Mouse (Mus musculus) retina, postnatal 7 days (tissue): Measurements from ENCODE around the gene Cgas.
"Not testable (repeated sequence)": the region's sequence is repeated elsewhere in the genome, so short reads cannot be mapped to it uniquely, and the experiment has no call there.

Experiments used
- DNase-seq: peaks from one replicate; pipeline ENCODE4 v3.0.0-alpha.2; 2012; ENCODE audit warnings: low read depth, low spot score

Gene Cgas

GRCm38 (mm10) chr9:78442579-78443392, at the start of gene Cgas:
Gene Cgas, minus strand, starts transcription at chr9:78443237.
- no peak for DNase-seq

- DNase-seq = no peak
Measured at GRCm38 (mm10) chr9:78492254-78492653, 49.2 kb upstream of the Cgas start.

- DNase-seq = no peak
Measured at GRCm38 (mm10) chr9:78491169-78491568, 48.1 kb upstream of the Cgas start.

GRCm38 (mm10) chr9:78488890-78489420, 45.9 kb upstream of the Cgas start, which contains the start of gene Eef1a1:
Gene Eef1a1, minus strand, starts transcription at chr9:78489151.
- DNase-seq = no peak

- DNase-seq = not testable (repeated sequence)
Measured at GRCm38 (mm10) chr9:78488021-78488420, 45.0 kb upstream of the Cgas start.

GRCm38 (mm10) chr9:78484660-78485059, 41.6 kb upstream of the Cgas start:
- no peak for DNase-seq

GRCm38 (mm10) chr9:78482386-78482785, 39.3 kb upstream of the Cgas start:
- no peak for DNase-seq

GRCm38 (mm10) chr9:78481423-78482331, 38.6 kb upstream of the Cgas start:
- peak; percentile 95 for DNase-seq

GRCm38 (mm10) chr9:78480706-78481358, 37.8 kb upstream of the Cgas start:
- peak; percentile 69 for DNase-seq

GRCm38 (mm10) chr9:78480227-78480626, 37.2 kb upstream of the Cgas start:
- not testable (repeated sequence) for DNase-seq

GRCm38 (mm10) chr9:78479308-78479707, 36.3 kb upstream of the Cgas start:
- DNase-seq = not testable (repeated sequence)

- not testable (repeated sequence) for DNase-seq
Measured at GRCm38 (mm10) chr9:78478009-78478605, 35.1 kb upstream of the Cgas start.

- DNase-seq = no peak
Measured at GRCm38 (mm10) chr9:78477021-78477551, 34.0 kb upstream of the Cgas start.

GRCm38 (mm10) chr9:78476531-78477020, 33.5 kb upstream of the Cgas start:
- DNase-seq = no peak

- DNase-seq = no peak
Measured at GRCm38 (mm10) chr9:78475873-78476272, 32.8 kb upstream of the Cgas start.

- no peak for DNase-seq
Measured at GRCm38 (mm10) chr9:78475383-78475780, 32.3 kb upstream of the Cgas start.

- DNase-seq = no peak
Measured at GRCm38 (mm10) chr9:78474771-78475382, 31.8 kb upstream of the Cgas start.

GRCm38 (mm10) chr9:78474270-78474669, 31.2 kb upstream of the Cgas start:
- no peak for DNase-seq

GRCm38 (mm10) chr9:78473588-78473987, 30.6 kb upstream of the Cgas start:
- no peak for DNase-seq

- no peak for DNase-seq
Measured at GRCm38 (mm10) chr9:78465725-78466124, 22.7 kb upstream of the Cgas start.
